Mouse (Mus musculus): ENCODE results near the gene Cacna1e. TPM values are rescaled to one million over a fixed set of nuclear protein-coding genes. Genes with fewer than 3 reads are reported as not detected.

Gene Cacna1e
- total and polyA plus RNA-seq, 2 experiments from 2014 or later, result 10.3 to 68.4 TPM

- Histone ChIP-seq H3K27ac (ENCODE audit: low read depth, low read length) (peak overlapping the region; percentile 26; the same call in 1 of the 2 replicates), H3K4me2 (ENCODE audit: low read depth, low read length, poor library complexity, severe bottlenecking) (no peak overlapping the region), H3K36me3 (ENCODE audit: insufficient read depth, low read length) (no peaks in the 10 kb centered on the region), H3K4me1 (ENCODE audit: insufficient read depth, low read length) (0 out of 2 replicates have a peak, but pooled peaks cover 5% of the 10 kb centered on the region), H3K4me3 (ENCODE audit: low read depth, low read length) (no peak overlapping the region), H3K9ac (replicated peaks; ENCODE audit: low read length, poor library complexity, severe bottlenecking) (no peak overlapping the region), H3K27me3 (ENCODE audit: insufficient read depth, low read length) (no peaks in the 10 kb centered on the region), H3K9me3 (ENCODE audit: low read length) (no peaks in the 10 kb centered on the region)
- 51% methylated on average over 6 of the region's 6 CpGs for WGBS
- ATAC-seq (ENCODE audit: low FRiP score), result no peak; the same call in 1 of the 2 replicates
- peak; percentile 67 for DNase-seq (ENCODE audit: low spot score)
- peak; percentile 13; the same call in 1 of the 2 replicates for TF ChIP-seq CTCF (IDR thresholded peaks at IDR 0.05)
Observed at GRCm38 (mm10) chr1:154816836-154817235, 67.5 kb downstream of the Cacna1e start.

- Histone ChIP-seq H3K36me3 (ENCODE audit: insufficient read depth, low read length) (no peaks in the 10 kb centered on the region), H3K4me1 (ENCODE audit: insufficient read depth, low read length) (0 out of 2 replicates have a peak, but pooled peaks cover 5% of the 10 kb centered on the region), H3K27ac (ENCODE audit: low read depth, low read length) (no peak overlapping the region; the same call in 1 of the 2 replicates), H3K4me2 (ENCODE audit: low read depth, low read length, poor library complexity, severe bottlenecking) (no peak overlapping the region), H3K9ac (replicated peaks; ENCODE audit: low read length, poor library complexity, severe bottlenecking) (no peak overlapping the region), H3K9me3 (ENCODE audit: low read length) (no peaks in the 10 kb centered on the region), H3K4me3 (ENCODE audit: low read depth, low read length) (no peak overlapping the region), H3K27me3 (ENCODE audit: insufficient read depth, low read length) (no peaks in the 10 kb centered on the region)
- ATAC-seq (ENCODE audit: low FRiP score), result no peak
- DNase-seq (ENCODE audit: low spot score), result no peak
- TF ChIP-seq CTCF (IDR thresholded peaks at IDR 0.05), result no peak
- 92% methylated on average over 3 of the region's 3 CpGs for WGBS
Observed at GRCm38 (mm10) chr1:154816267-154816666, 68.0 kb downstream of the Cacna1e start.

GRCm38 (mm10) chr1:154805742-154806141 is 78.6 kb downstream of the Cacna1e start:
- Histone ChIP-seq H3K27ac (ENCODE audit: low read depth, low read length) (no peak overlapping the region), H3K27me3 (ENCODE audit: insufficient read depth, low read length) (no peaks in the 10 kb centered on the region), H3K36me3 (ENCODE audit: insufficient read depth, low read length) (no peaks in the 10 kb centered on the region), H3K4me3 (ENCODE audit: low read depth, low read length) (no peak overlapping the region), H3K9me3 (ENCODE audit: low read length) (no peaks in the 10 kb centered on the region), H3K4me2 (ENCODE audit: low read depth, low read length, poor library complexity, severe bottlenecking) (no peak overlapping the region), H3K4me1 (ENCODE audit: insufficient read depth, low read length) (no peaks in the 10 kb centered on the region), H3K9ac (replicated peaks; ENCODE audit: low read length, poor library complexity, severe bottlenecking) (no peak overlapping the region)
- DNase-seq (ENCODE audit: low spot score), result peak; percentile 77
- ATAC-seq (ENCODE audit: low FRiP score), result no peak
- TF ChIP-seq CTCF (IDR thresholded peaks at IDR 0.05), result no peak
- WGBS, result 68% methylated on average over 1 of the region's 1 CpGs

GRCm38 (mm10) chr1:154805038-154805437 is 79.3 kb downstream of the Cacna1e start:
- Histone ChIP-seq H3K27ac (ENCODE audit: low read depth, low read length) (no peak overlapping the region), H3K4me1 (ENCODE audit: insufficient read depth, low read length) (no peaks in the 10 kb centered on the region), H3K4me2 (ENCODE audit: low read depth, low read length, poor library complexity, severe bottlenecking) (no peak overlapping the region), H3K36me3 (ENCODE audit: insufficient read depth, low read length) (no peaks in the 10 kb centered on the region), H3K4me3 (ENCODE audit: low read depth, low read length) (no peak overlapping the region), H3K27me3 (ENCODE audit: insufficient read depth, low read length) (no peaks in the 10 kb centered on the region), H3K9ac (replicated peaks; ENCODE audit: low read length, poor library complexity, severe bottlenecking) (no peak overlapping the region), H3K9me3 (ENCODE audit: low read length) (no peaks in the 10 kb centered on the region)
- no peak for ATAC-seq (ENCODE audit: low FRiP score)
- 93% methylated on average over 3 of the region's 3 CpGs for WGBS
- no peak for DNase-seq (ENCODE audit: low spot score)
- TF ChIP-seq CTCF (IDR thresholded peaks at IDR 0.05), result no peak

- H3K9ac ChIP-seq (replicated peaks; ENCODE audit: low read length, poor library complexity, severe bottlenecking), result no peak overlapping the region
- ATAC-seq (ENCODE audit: low FRiP score), result no peak
- H3K27ac ChIP-seq (ENCODE audit: low read depth, low read length), result no peak overlapping the region
- H3K4me1 ChIP-seq (ENCODE audit: insufficient read depth, low read length), result no peaks in the 10 kb centered on the region
- WGBS, result 68% methylated on average over 5 of the region's 5 CpGs
- H3K27me3 ChIP-seq (ENCODE audit: insufficient read depth, low read length), result no peaks in the 10 kb centered on the region
- H3K36me3 ChIP-seq (ENCODE audit: insufficient read depth, low read length), result no peaks in the 10 kb centered on the region
- DNase-seq (ENCODE audit: low spot score), result no peak
- TF ChIP-seq CTCF (IDR thresholded peaks at IDR 0.05), result no peak
- H3K4me2 ChIP-seq (ENCODE audit: low read depth, low read length, poor library complexity, severe bottlenecking), result no peak overlapping the region
- no peaks in the 10 kb centered on the region for H3K9me3 ChIP-seq (ENCODE audit: low read length)
- no peak overlapping the region for H3K4me3 ChIP-seq (ENCODE audit: low read depth, low read length)
Observed at GRCm38 (mm10) chr1:154802301-154802904, 81.9 kb downstream of the Cacna1e start.

GRCm38 (mm10) chr1:154799257-154799656 is 85.0 kb downstream of the Cacna1e start:
- no peaks in the 10 kb centered on the region for H3K4me1 ChIP-seq (ENCODE audit: insufficient read depth, low read length)
- no peak for TF ChIP-seq CTCF (IDR thresholded peaks at IDR 0.05)
- H3K4me2 ChIP-seq (ENCODE audit: low read depth, low read length, poor library complexity, severe bottlenecking), result no peak overlapping the region
- 80% methylated on average over 26 of the region's 31 CpGs for WGBS
- H3K27me3 ChIP-seq (ENCODE audit: insufficient read depth, low read length), result no peaks in the 10 kb centered on the region
- H3K27ac ChIP-seq (ENCODE audit: low read depth, low read length), result no peak overlapping the region
- DNase-seq (ENCODE audit: low spot score), result no peak
- H3K4me3 ChIP-seq (ENCODE audit: low read depth, low read length), result no peak overlapping the region
- no peak overlapping the region for H3K9ac ChIP-seq (replicated peaks; ENCODE audit: low read length, poor library complexity, severe bottlenecking)
- H3K36me3 ChIP-seq (ENCODE audit: insufficient read depth, low read length), result no peaks in the 10 kb centered on the region
- no peaks in the 10 kb centered on the region for H3K9me3 ChIP-seq (ENCODE audit: low read length)
- ATAC-seq (ENCODE audit: low FRiP score), result no peak
